Mouse (Mus musculus): ENCODE data around the gene Amph. TPM values are rescaled to one million over a fixed set of nuclear protein-coding genes. Genes with fewer than 3 reads are reported as not detected.

The Amph gene
- polyA plus RNA-seq, 1 experiment from 2014 or later: 14.9 TPM

DNA sequence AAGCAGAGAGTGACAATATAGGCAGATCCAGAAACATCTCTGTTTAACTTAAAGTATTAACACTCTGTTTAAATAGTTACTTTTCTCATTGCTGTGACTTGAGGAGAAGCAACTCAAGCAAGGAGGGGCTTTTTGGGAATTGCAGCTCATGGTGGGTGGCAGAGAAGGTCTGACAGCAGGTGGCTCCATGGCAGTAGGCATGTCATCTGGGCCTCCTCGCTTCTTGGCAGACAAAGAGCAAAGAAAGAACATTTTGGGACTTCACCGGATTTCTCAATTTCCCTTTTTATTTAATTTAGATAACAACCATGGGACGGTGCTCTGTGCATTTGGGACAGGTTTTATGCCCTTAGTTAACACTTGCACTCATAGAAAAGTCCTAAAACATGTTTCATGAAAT is 195.8 kb downstream of the Amph start:
- Histone ChIP-seq H3K27ac (ENCODE audit: low read depth, low read length) (no peak overlapping the region), H3K4me3 (ENCODE audit: low read length) (no peak overlapping the region), H3K9me3 (ENCODE audit: control insufficient read depth, low read length) (no peaks in the 10 kb centered on the region), H3K27me3 (ENCODE audit: control insufficient read depth, insufficient read depth, low read length) (no peaks in the 10 kb centered on the region), H3K4me1 (ENCODE audit: control insufficient read depth, insufficient read depth, low read length) (no peaks in the 10 kb centered on the region), H3K4me2 (replicated peaks; ENCODE audit: low read depth, low read length) (no peak overlapping the region), H3K36me3 (ENCODE audit: control insufficient read depth, insufficient read depth, low read length) (no peaks in the 10 kb centered on the region), H3K9ac (ENCODE audit: low read depth, low read length) (no peak overlapping the region)
- WGBS: 91% methylated on average over 3 of the region's 3 CpGs
- ATAC-seq (ENCODE audit: low FRiP score, low TSS enrichment): no peak

DNA sequence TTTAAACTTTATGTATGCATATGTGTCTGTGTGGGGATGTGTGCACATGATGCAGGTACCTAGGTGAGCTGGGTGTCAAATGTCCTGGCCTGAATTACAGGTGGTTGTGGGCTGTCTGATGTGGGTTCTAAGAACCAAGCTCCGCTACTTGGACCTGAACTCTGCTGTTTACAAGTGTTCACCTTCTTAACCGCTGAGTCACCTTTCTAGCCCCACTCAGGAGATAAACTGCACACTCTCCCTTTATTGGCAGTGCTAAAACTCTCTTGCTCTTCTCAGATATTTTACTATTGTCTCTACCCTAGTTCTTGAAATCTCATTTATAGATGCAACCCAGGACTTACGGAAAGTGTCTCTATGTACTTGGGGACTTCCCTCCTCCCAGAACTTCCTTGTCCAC is 199.5 kb downstream of the Amph start:
- whole genome bisulfite sequencing: 84% methylated on average over 3 of the region's 3 CpGs
- no peak overlapping the region for H3K27ac ChIP-seq (ENCODE audit: low read depth, low read length)
- no peak overlapping the region for H3K4me3 ChIP-seq (ENCODE audit: low read length)
- no peak overlapping the region for H3K4me2 ChIP-seq (replicated peaks; ENCODE audit: low read depth, low read length)
- no peaks in the 10 kb centered on the region for H3K4me1 ChIP-seq (ENCODE audit: control insufficient read depth, insufficient read depth, low read length)
- no peaks in the 10 kb centered on the region for H3K9me3 ChIP-seq (ENCODE audit: control insufficient read depth, low read length)
- ATAC-seq (ENCODE audit: low FRiP score, low TSS enrichment): no peak
- no peak overlapping the region for H3K9ac ChIP-seq (ENCODE audit: low read depth, low read length)
- H3K27me3 ChIP-seq (ENCODE audit: control insufficient read depth, insufficient read depth, low read length): no peaks in the 10 kb centered on the region
- no peaks in the 10 kb centered on the region for H3K36me3 ChIP-seq (ENCODE audit: control insufficient read depth, insufficient read depth, low read length)

DNA sequence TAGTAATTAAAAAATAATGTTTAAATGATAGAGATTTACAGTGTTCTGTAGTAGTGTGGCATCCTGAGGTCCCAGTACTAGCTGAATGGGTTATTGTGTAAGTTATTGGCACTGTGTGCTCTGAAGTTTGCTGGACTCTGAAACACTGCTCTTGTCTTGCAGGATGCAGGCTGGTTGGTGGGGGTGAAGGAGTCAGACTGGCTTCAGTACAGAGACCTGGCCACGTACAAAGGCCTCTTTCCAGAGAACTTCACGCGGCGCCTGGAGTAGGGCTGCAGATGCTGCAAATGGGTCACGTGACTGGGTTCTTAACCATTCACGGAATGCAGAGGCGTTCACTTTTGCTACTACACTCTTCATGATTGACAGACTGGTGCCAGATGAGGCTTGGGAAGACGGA is 201.6 kb downstream of the Amph start:
- Histone ChIP-seq H3K36me3 (ENCODE audit: control insufficient read depth, insufficient read depth, low read length) (no peaks in the 10 kb centered on the region), H3K4me1 (ENCODE audit: control insufficient read depth, insufficient read depth, low read length) (no peaks in the 10 kb centered on the region), H3K27ac (ENCODE audit: low read depth, low read length) (no peak overlapping the region), H3K27me3 (ENCODE audit: control insufficient read depth, insufficient read depth, low read length) (no peaks in the 10 kb centered on the region), H3K9ac (ENCODE audit: low read depth, low read length) (no peak overlapping the region), H3K4me2 (replicated peaks; ENCODE audit: low read depth, low read length) (no peak overlapping the region), H3K9me3 (ENCODE audit: control insufficient read depth, low read length) (no peaks in the 10 kb centered on the region), H3K4me3 (ENCODE audit: low read length) (no peak overlapping the region)
- no peak for ATAC-seq (ENCODE audit: low FRiP score, low TSS enrichment)
- WGBS: 94% methylated on average over 8 of the region's 8 CpGs

DNA sequence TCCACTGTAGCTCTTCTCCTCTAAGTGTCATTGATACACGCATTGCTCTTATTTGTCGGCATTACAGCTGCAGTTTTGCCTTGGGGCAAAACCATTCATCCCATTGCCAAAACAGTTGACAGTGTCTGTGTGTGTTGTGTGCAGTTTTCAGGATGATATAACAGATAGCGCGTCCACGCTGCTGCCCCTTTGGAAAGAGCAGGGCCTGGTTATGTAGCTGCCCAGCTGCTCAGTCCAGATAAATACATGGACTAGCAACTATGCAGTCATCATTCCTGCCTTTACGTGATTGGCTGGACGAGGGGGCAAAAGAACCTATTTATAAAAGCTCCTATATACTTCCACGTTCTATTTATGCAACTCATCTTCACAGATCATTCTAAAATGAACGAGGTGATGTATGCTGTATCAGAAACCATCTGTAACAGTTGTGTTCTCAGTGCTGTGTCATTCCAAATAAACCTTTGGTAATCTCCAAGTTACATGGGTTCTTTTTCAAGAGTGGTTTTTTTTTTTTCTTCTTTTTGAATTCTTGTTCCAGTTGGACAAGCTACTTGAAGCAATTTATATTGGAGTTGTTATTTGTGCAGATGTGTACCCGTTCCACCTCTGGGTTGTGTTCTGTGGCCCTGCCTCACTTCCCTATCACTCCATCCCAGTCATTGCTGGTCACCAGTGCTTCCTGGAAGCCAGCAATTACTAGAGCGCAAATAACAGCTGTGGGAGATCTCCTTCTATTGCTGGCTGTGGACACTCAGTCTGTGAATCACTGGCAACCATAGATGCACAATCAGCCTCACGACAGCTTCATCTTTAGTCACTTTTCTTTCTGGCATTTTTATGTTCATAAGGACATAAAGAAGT is 202.7 kb downstream of the Amph start:
- H3K9ac ChIP-seq (ENCODE audit: low read depth, low read length): no peak overlapping the region
- H3K36me3 ChIP-seq (ENCODE audit: control insufficient read depth, insufficient read depth, low read length): no peaks in the 10 kb centered on the region
- no peaks in the 10 kb centered on the region for H3K9me3 ChIP-seq (ENCODE audit: control insufficient read depth, low read length)
- no peaks in the 10 kb centered on the region for H3K27me3 ChIP-seq (ENCODE audit: control insufficient read depth, insufficient read depth, low read length)
- H3K4me1 ChIP-seq (ENCODE audit: control insufficient read depth, insufficient read depth, low read length): no peaks in the 10 kb centered on the region
- H3K4me3 ChIP-seq (ENCODE audit: low read length): no peak overlapping the region
- WGBS: 81% methylated on average over 12 of the region's 12 CpGs
- no peak overlapping the region for H3K27ac ChIP-seq (ENCODE audit: low read depth, low read length)
- H3K4me2 ChIP-seq (replicated peaks; ENCODE audit: low read depth, low read length): no peak overlapping the region
- ATAC-seq (ENCODE audit: low FRiP score, low TSS enrichment): no peak

DNA sequence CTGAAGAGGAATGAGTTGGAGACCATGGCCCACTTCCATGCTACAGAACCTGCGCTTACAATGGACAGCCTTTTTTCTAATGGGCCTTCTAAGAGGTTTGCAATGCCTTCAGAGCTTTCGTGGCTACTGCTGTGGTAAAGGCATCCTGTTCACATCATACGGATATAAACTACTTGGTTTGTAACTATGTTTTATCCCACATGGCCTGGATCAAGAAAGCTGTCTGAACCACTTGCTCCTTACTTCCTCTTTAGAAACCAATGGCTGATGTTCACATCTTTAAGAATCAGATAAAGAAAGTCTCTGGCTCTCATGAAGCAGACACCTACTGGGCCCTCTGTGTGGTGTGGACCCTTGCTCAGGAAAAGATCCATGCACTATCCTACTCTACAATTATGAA is 204.1 kb downstream of the Amph start:
- no peak for ATAC-seq (ENCODE audit: low FRiP score, low TSS enrichment)
- Histone ChIP-seq H3K4me2 (replicated peaks; ENCODE audit: low read depth, low read length) (no peak overlapping the region), H3K36me3 (ENCODE audit: control insufficient read depth, insufficient read depth, low read length) (no peaks in the 10 kb centered on the region), H3K9me3 (ENCODE audit: control insufficient read depth, low read length) (no peaks in the 10 kb centered on the region), H3K4me1 (ENCODE audit: control insufficient read depth, insufficient read depth, low read length) (no peaks in the 10 kb centered on the region), H3K4me3 (ENCODE audit: low read length) (no peak overlapping the region), H3K27me3 (ENCODE audit: control insufficient read depth, insufficient read depth, low read length) (no peaks in the 10 kb centered on the region), H3K9ac (ENCODE audit: low read depth, low read length) (no peak overlapping the region), H3K27ac (ENCODE audit: low read depth, low read length) (no peak overlapping the region)
- 93% methylated on average over 3 of the region's 3 CpGs for WGBS

DNA sequence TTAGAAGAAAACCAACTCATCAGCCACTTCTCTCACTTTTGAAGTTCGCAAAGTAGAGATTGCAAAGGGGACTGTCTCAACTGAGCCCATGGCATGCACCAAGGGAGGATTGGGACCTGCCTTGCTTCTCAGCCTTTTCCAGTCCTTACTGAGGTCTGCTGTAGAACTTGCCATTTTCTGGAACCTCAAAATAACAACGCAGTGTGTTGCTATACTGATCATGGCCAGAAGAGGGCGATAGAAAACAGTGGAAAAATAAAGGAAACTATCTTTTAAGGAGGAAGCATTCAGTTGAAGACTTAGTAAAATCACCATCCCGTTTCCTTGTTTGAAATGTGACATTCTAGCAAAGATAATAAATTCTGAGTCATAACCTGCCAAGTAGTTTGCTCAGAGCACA is 210.5 kb downstream of the Amph start:
- Histone ChIP-seq H3K9me3 (ENCODE audit: control insufficient read depth, low read length) (no peaks in the 10 kb centered on the region), H3K9ac (ENCODE audit: low read depth, low read length) (no peak overlapping the region), H3K27me3 (ENCODE audit: control insufficient read depth, insufficient read depth, low read length) (no peaks in the 10 kb centered on the region), H3K4me1 (ENCODE audit: control insufficient read depth, insufficient read depth, low read length) (no peaks in the 10 kb centered on the region), H3K36me3 (ENCODE audit: control insufficient read depth, insufficient read depth, low read length) (no peaks in the 10 kb centered on the region), H3K4me2 (replicated peaks; ENCODE audit: low read depth, low read length) (no peak overlapping the region), H3K4me3 (ENCODE audit: low read length) (no peak overlapping the region), H3K27ac (ENCODE audit: low read depth, low read length) (no peak overlapping the region)
- no peak for ATAC-seq (ENCODE audit: low FRiP score, low TSS enrichment)
- 31% methylated on average over 4 of the region's 4 CpGs for WGBS

DNA sequence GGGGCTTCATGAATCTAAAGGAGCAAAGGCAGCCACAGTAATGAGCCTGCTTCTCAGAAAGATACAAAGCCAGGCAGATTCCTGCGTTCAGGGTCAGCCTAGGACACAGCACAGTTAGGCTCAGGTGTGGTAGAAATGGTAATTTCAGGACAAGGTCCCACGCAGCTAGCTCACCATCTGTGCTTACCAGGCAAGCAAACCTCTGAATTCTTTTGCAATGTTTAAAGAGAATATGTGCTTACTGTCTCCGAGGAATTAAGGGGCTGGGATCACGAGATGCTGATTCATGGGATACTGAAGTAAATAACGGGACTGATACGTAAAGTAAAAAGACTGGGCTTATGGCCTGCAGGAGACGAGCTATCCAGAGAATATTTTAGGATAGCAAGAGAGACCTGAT is 212.6 kb downstream of the Amph start:
- no peaks in the 10 kb centered on the region for H3K36me3 ChIP-seq (ENCODE audit: control insufficient read depth, insufficient read depth, low read length)
- no peak overlapping the region for H3K4me3 ChIP-seq (ENCODE audit: low read length)
- no peaks in the 10 kb centered on the region for H3K9me3 ChIP-seq (ENCODE audit: control insufficient read depth, low read length)
- H3K27me3 ChIP-seq (ENCODE audit: control insufficient read depth, insufficient read depth, low read length): no peaks in the 10 kb centered on the region
- H3K27ac ChIP-seq (ENCODE audit: low read depth, low read length): no peak overlapping the region
- no peak overlapping the region for H3K4me2 ChIP-seq (replicated peaks; ENCODE audit: low read depth, low read length)
- H3K4me1 ChIP-seq (ENCODE audit: control insufficient read depth, insufficient read depth, low read length): no peaks in the 10 kb centered on the region
- no peak overlapping the region for H3K9ac ChIP-seq (ENCODE audit: low read depth, low read length)
- WGBS: 81% methylated on average over 7 of the region's 7 CpGs
- no peak for ATAC-seq (ENCODE audit: low FRiP score, low TSS enrichment)

DNA sequence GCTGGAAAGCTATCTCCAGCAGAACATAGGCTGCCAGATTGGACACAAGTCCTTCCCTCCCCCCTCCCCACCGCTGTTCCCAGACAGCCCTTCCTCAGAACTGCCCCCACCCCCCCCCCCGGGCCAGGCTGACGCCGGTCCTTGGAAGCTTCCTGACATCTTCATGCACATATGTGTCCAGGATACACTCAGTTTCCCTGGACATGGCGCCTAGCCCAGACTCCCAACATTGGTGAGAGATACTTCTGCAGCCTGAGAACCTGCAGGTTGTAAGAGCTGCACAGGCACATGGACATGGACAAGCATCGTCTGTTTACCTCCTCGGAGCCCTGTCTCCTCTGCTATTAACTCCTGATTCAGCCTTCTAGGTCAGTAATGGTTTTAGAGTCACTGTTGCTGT is 213.1 kb downstream of the Amph start:
- Histone ChIP-seq H3K4me3 (ENCODE audit: low read length) (no peak overlapping the region), H3K4me2 (replicated peaks; ENCODE audit: low read depth, low read length) (no peak overlapping the region), H3K27ac (ENCODE audit: low read depth, low read length) (no peak overlapping the region), H3K27me3 (ENCODE audit: control insufficient read depth, insufficient read depth, low read length) (no peaks in the 10 kb centered on the region), H3K9me3 (ENCODE audit: control insufficient read depth, low read length) (no peaks in the 10 kb centered on the region), H3K4me1 (ENCODE audit: control insufficient read depth, insufficient read depth, low read length) (no peaks in the 10 kb centered on the region), H3K36me3 (ENCODE audit: control insufficient read depth, insufficient read depth, low read length) (no peaks in the 10 kb centered on the region), H3K9ac (ENCODE audit: low read depth, low read length) (no peak overlapping the region)
- ATAC-seq (ENCODE audit: low FRiP score, low TSS enrichment): no peak
- WGBS: 57% methylated on average over 5 of the region's 7 CpGs

DNA sequence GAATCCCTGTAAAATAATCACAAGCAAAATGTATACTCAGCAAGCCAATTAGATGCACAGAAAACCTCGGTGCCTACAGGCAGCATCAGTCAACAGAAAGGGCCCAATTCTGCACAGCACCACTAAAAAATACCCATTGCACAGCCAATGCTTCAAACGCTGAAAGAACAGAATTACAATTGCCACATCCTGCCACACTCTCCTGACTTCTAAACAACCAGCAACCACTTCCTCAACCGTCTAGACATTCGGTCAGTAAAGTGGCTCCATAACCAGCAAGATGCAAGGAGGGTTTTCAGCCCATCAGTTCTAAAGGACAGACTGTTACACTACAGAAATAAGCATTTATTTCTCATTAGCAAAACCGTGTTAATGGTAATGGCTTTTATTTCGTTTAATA is 214.1 kb downstream of the Amph start:
- WGBS: 80% methylated on average over 6 of the region's 6 CpGs
- H3K4me2 ChIP-seq (replicated peaks; ENCODE audit: low read depth, low read length): no peak overlapping the region
- no peaks in the 10 kb centered on the region for H3K36me3 ChIP-seq (ENCODE audit: control insufficient read depth, insufficient read depth, low read length)
- no peak overlapping the region for H3K4me3 ChIP-seq (ENCODE audit: low read length)
- no peaks in the 10 kb centered on the region for H3K4me1 ChIP-seq (ENCODE audit: control insufficient read depth, insufficient read depth, low read length)
- H3K27ac ChIP-seq (ENCODE audit: low read depth, low read length): no peak overlapping the region
- no peak overlapping the region for H3K9ac ChIP-seq (ENCODE audit: low read depth, low read length)
- H3K27me3 ChIP-seq (ENCODE audit: control insufficient read depth, insufficient read depth, low read length): no peaks in the 10 kb centered on the region
- no peaks in the 10 kb centered on the region for H3K9me3 ChIP-seq (ENCODE audit: control insufficient read depth, low read length)
- ATAC-seq (ENCODE audit: low FRiP score, low TSS enrichment): no peak

Data from kidney, embryonic 14.5 days (tissue).